Mouse (Mus musculus): ENCODE measurements around the gene Smarcd3. TPM values are rescaled to one million over a fixed set of nuclear protein-coding genes. Genes with fewer than 3 reads are reported as not detected.

Gene Smarcd3
- total and polyA plus RNA-seq, 3 experiments, result 2.7 to 16.5 TPM; not detected in 1

GRCm38 (mm10) chr5:24577183-24577929, 46.9 kb downstream of the Smarcd3 start, which contains the start of gene Abcf2:
TSS of gene Abcf2 (minus strand) at chr5:24577467.
- peak within 1 kb of the TSS; percentile 66 to 69 for H3K4me3 ChIP-seq (ENCODE audit: control insufficient read depth in 1 of 2, insufficient read depth in 1 of 2, low read depth in 2 of 2, low read length in 2 of 2)
- H3K27me3 ChIP-seq (ENCODE audit: control insufficient read depth in 1 of 2, insufficient read depth in 2 of 2, low read length in 2 of 2), result no peaks in the 10 kb centered on the region
- peak within 1 kb of the TSS; percentile 93 for H3K27ac ChIP-seq (ENCODE audit: control insufficient read depth, low read depth, low read length)
- peak; percentile 100 for DNase-seq (ENCODE audit: low read depth, low spot score)
- H3K4me1 ChIP-seq (ENCODE audit: control insufficient read depth in 1 of 2, insufficient read depth in 2 of 2, low read length in 2 of 2), result peaks cover 12 to 16% of the 10 kb centered on the region in 2 experiments
- H3K9ac ChIP-seq (ENCODE audit: control insufficient read depth, low read depth, low read length, poor library complexity, severe bottlenecking), result peak within 1 kb of the TSS; percentile 91
- H3K9me3 ChIP-seq (replicated peaks; ENCODE audit: insufficient read depth, low read length), result no peaks in the 10 kb centered on the region
- H3K79me2 ChIP-seq (ENCODE audit: control insufficient read depth, insufficient read depth, low read length, poor library complexity), result peaks cover 27% of the 10 kb centered on the region
- peaks cover 10 to 19% of the 10 kb centered on the region in 2 experiments for H3K36me3 ChIP-seq (ENCODE audit: control insufficient read depth in 1 of 2, insufficient read depth in 2 of 2, low read length in 2 of 2)
- TF ChIP-seq BHLHE40 (IDR thresholded peaks at IDR 0.05; ENCODE audit: borderline replicate concordance, low read depth, low read length) (0 out of 2 replicates have a peak, but pooled peaks have one; percentile 47), MAX (IDR thresholded peaks at IDR 0.05; ENCODE audit: low read length) (peak; percentile 85), MEF2A (IDR thresholded peaks at IDR 0.05; ENCODE audit: extremely low read depth, insufficient replicate concordance, low read depth, low read length, poor library complexity, severe bottlenecking) (no peak), E2F4 (IDR thresholded peaks at IDR 0.05; ENCODE audit: borderline replicate concordance, low read depth, low read length) (peak; percentile 91; the same call in 1 of the 2 replicates), ZMIZ1 (IDR thresholded peaks at IDR 0.05; ENCODE audit: low read depth, low read length) (peak; percentile 86), TAL1 (IDR thresholded peaks at IDR 0.05; ENCODE audit: low read length) (no peak), POLR2AphosphoS5 (IDR thresholded peaks at IDR 0.05; ENCODE audit: borderline replicate concordance, low read depth, low read length) (peak; percentile 89; the same call in 1 of the 2 replicates), USF2 (IDR thresholded peaks at IDR 0.05; ENCODE audit: borderline replicate concordance in 1 of 2, insufficient read depth in 1 of 2, low read depth in 1 of 2, low read length in 2 of 2) (no peak), POLR2AphosphoS2 (IDR thresholded peaks at IDR 0.05; ENCODE audit: low read length) (peak; percentile 96), MXI1 (IDR thresholded peaks at IDR 0.05; ENCODE audit: low read depth, low read length) (peak; percentile 96), CHD2 (IDR thresholded peaks at IDR 0.05; ENCODE audit: low read length) (peak; percentile 68; the same call in 1 of the 2 replicates), USF1 (IDR thresholded peaks at IDR 0.05; ENCODE audit: low read depth, low read length) (peak; percentile 60), POLR2A (IDR thresholded peaks at IDR 0.05; ENCODE audit: control insufficient read depth in 1 of 2, insufficient read depth in 1 of 2, low read depth in 1 of 2, low read length in 2 of 2, poor library complexity in 1 of 2) (peak; percentile 90 to 97), RCOR1 (IDR thresholded peaks at IDR 0.05; ENCODE audit: low read depth, low read length) (no peak; the same call in 1 of the 2 replicates), KAT2A (conservative IDR thresholded peaks at IDR 0.05; ENCODE audit: low read depth, low read length) (peak; percentile 97), MYB (IDR thresholded peaks at IDR 0.05; ENCODE audit: low read depth, low read length) (no peak), NRF1 (IDR thresholded peaks at IDR 0.05; ENCODE audit: insufficient read depth, low read depth, low read length, poor library complexity, severe bottlenecking) (0 out of 2 replicates have a peak, but pooled peaks have one; percentile 49), TBP (IDR thresholded peaks at IDR 0.05; ENCODE audit: low read depth, low read length) (peak; percentile 93), ETS1 (IDR thresholded peaks at IDR 0.05; ENCODE audit: low read depth, low read length) (no peak; the same call in 1 of the 2 replicates), GATA1 (IDR thresholded peaks at IDR 0.05; ENCODE audit: low read depth, low read length) (peak; percentile 59), MYC (IDR thresholded peaks at IDR 0.05; ENCODE audit: low read depth, low read length) (peak; percentile 21; the same call in 1 of the 2 replicates), JUND (IDR thresholded peaks at IDR 0.05; ENCODE audit: low read depth, low read length) (no peak), ELF1 (IDR thresholded peaks at IDR 0.05; ENCODE audit: low read depth, low read length) (peak; percentile 87), SMC3 (IDR thresholded peaks at IDR 0.05; ENCODE audit: low read depth, low read length) (no peak), SIN3A (IDR thresholded peaks at IDR 0.05; ENCODE audit: low read length) (peak; percentile 97), CHD1 (IDR thresholded peaks at IDR 0.05; ENCODE audit: low read depth, low read length) (no peak), UBTF (IDR thresholded peaks at IDR 0.05; ENCODE audit: borderline replicate concordance, insufficient read depth, low read depth, low read length) (no peak), RAD21 (IDR thresholded peaks at IDR 0.05; ENCODE audit: low read depth, low read length) (no peak), TCF12 (IDR thresholded peaks at IDR 0.05; ENCODE audit: low read depth, low read length) (peak; percentile 38; the same call in 1 of the 2 replicates), HCFC1 (IDR thresholded peaks at IDR 0.05; ENCODE audit: low read depth, low read length) (peak; percentile 98), ZC3H11A (IDR thresholded peaks at IDR 0.05; ENCODE audit: low read depth, low read length) (no peak), NELFE (IDR thresholded peaks at IDR 0.05; ENCODE audit: low read depth, low read length) (peak; percentile 81), ZKSCAN1 (IDR thresholded peaks at IDR 0.05; ENCODE audit: low read depth, low read length) (no peak), MAZ (IDR thresholded peaks at IDR 0.05; ENCODE audit: low read depth, low read length) (peak; percentile 74; the same call in 1 of the 2 replicates), GABPA (IDR thresholded peaks at IDR 0.05; ENCODE audit: low read depth, low read length) (no peak)

All from MEL (cell line).